Mouse (Mus musculus) ES-Bruce4 (cell line): ENCODE measurements around the gene Mcee.

Experiments used
- CTCF ChIP-seq: IDR thresholded peaks from one replicate; pipeline ENCODE4 v1.8.1; 2011; ENCODE audit warnings: low read depth, low read length
- POLR2A ChIP-seq: IDR thresholded peaks from one replicate; pipeline ENCODE4 v1.8.1; 2011; ENCODE audit warnings: low read length; ENCODE audit not compliant: insufficient read depth

DNA sequence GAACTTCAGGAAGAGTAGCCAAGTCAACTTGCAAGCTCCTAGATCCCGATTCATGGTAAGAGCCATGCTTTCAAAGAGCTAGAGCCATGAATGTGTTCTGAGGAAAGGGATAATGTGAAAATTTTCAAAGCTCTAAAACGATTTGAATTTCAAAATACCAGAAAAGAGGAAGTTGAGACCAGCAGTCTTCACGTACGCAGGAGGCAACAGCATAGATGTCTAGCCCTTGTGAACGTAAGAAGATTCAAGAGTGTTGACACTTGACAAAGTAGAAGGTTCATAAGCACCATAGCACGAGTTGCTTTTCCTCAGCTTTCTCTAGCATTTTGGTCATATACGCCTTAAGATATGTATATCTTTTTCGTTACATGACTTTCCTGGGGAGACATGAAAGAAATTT is 11.6 kb downstream of the Mcee start:
- TF ChIP-seq CTCF: no peak
- TF ChIP-seq POLR2A: no peak
